Mouse (Mus musculus): ENCODE measurements around the gene Gm10842. TPM values are rescaled to one million over a fixed set of nuclear protein-coding genes. Genes with fewer than 3 reads are reported as not detected.

Gm10842 gene
- polyA plus RNA-seq, 1 experiment, result not detected

DNA sequence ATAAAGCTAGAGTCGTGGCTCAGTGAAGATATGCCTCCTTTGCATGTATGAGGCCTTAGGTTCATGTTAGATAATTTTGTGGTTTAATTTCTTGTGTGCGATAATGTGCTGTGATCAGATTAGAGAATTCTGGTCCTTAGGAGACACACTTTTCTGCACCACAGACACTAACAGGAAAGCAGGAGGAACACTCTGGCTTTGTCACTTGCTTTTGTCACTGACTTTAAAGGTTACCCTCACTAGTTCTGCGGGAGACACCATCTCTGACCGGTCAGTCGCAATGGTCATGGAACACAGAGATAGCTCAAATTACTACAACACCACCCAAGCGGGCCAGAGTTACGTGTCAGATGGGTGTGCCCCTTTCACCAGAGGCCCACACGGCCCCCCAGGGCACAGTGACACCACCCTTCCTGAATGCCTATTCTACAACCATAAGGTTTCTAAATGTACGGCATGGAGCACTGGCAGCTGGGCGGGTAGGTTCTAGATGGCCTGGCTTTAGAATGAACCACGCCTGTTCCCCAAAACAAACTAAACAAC lies 5.7 kb downstream of the Gm10842 start:
- DNase-seq, result no peak
- no peak overlapping the region for H3K4me3 ChIP-seq (replicated peaks; ENCODE audit: extremely low read depth, low read depth, low read length)
- H3K4me1 ChIP-seq (ENCODE audit: control insufficient read depth, insufficient read depth, low read length), result peaks cover 3% of the 10 kb centered on the region; the same call in 1 of the 2 replicates
- WGBS, result 66% methylated on average over 11 of the region's 11 CpGs
- TF ChIP-seq POLR2A (IDR thresholded peaks at IDR 0.05; ENCODE audit: borderline replicate concordance, extremely low read depth, low read depth, low read length), result no peak
- no peak for TF ChIP-seq CTCF (IDR thresholded peaks at IDR 0.05; ENCODE audit: insufficient read depth, low read length)

DNA sequence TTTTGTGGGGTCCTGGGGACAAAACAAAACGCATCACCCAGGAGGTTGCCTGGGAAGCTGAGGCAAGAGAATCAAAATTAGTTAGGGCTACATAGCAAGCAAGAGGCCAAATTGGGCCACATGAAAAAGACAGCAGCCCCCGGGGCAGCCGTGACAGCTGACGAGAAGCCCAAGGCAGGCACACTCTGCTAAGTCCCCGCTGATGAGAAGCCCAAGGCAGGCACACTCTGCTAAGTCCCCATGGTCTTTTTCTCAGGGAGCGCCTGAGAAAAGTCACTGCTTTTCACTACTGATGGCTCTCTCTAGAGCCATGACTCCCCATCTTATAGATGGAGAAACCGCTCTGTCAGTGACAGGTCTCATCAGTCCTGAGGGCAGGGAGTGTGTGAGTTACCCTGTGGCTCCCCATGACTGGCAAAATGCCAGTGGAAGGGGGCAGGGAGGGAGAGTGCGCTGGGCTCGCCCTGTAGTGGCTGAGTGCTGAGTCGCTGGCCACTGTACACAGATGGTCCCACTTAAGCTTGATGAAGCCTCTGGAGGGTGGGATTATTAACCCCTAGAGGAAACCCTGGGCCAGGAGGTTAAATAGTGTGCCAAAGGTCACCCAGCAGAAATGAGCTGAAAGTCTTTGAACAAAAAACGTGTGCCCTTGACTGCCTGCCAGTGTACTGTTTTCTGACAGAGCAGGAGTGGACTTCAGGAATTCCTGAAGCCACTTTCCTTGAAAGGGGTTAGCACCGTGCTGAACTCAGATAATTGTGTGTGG lies 6.6 kb downstream of the Gm10842 start:
- H3K4me3 ChIP-seq (replicated peaks; ENCODE audit: extremely low read depth, low read depth, low read length), result no peak overlapping the region
- TF ChIP-seq POLR2A (IDR thresholded peaks at IDR 0.05; ENCODE audit: borderline replicate concordance, extremely low read depth, low read depth, low read length), result no peak
- no peak for TF ChIP-seq CTCF (IDR thresholded peaks at IDR 0.05; ENCODE audit: insufficient read depth, low read length)
- 21% methylated on average over 12 of the region's 12 CpGs for WGBS
- H3K4me1 ChIP-seq (ENCODE audit: control insufficient read depth, insufficient read depth, low read length), result peaks cover 3% of the 10 kb centered on the region; the same call in 1 of the 2 replicates
- peak; percentile 45 for DNase-seq

GRCm38 (mm10) chr11:105155915-105156314 lies 9.2 kb downstream of the Gm10842 start:
- peaks cover 3% of the 10 kb centered on the region; the same call in 1 of the 2 replicates for H3K4me1 ChIP-seq (ENCODE audit: control insufficient read depth, insufficient read depth, low read length)
- no peak for DNase-seq
- no peak overlapping the region for H3K4me3 ChIP-seq (replicated peaks; ENCODE audit: extremely low read depth, low read depth, low read length)
- 27% methylated on average over 4 of the region's 4 CpGs for WGBS
- TF ChIP-seq POLR2A (IDR thresholded peaks at IDR 0.05; ENCODE audit: borderline replicate concordance, extremely low read depth, low read depth, low read length), result no peak
- no peak for TF ChIP-seq CTCF (IDR thresholded peaks at IDR 0.05; ENCODE audit: insufficient read depth, low read length)

- no peak for TF ChIP-seq CTCF (IDR thresholded peaks at IDR 0.05; ENCODE audit: insufficient read depth, low read length)
- 75% methylated on average over 19 of the region's 19 CpGs for WGBS
- peaks cover 3% of the 10 kb centered on the region; the same call in 1 of the 2 replicates for H3K4me1 ChIP-seq (ENCODE audit: control insufficient read depth, insufficient read depth, low read length)
- no peak overlapping the region for H3K4me3 ChIP-seq (replicated peaks; ENCODE audit: extremely low read depth, low read depth, low read length)
- DNase-seq, result no peak
Measured at GRCm38 (mm10) chr11:105156748-105157267, 10.1 kb downstream of the Gm10842 start.

DNA sequence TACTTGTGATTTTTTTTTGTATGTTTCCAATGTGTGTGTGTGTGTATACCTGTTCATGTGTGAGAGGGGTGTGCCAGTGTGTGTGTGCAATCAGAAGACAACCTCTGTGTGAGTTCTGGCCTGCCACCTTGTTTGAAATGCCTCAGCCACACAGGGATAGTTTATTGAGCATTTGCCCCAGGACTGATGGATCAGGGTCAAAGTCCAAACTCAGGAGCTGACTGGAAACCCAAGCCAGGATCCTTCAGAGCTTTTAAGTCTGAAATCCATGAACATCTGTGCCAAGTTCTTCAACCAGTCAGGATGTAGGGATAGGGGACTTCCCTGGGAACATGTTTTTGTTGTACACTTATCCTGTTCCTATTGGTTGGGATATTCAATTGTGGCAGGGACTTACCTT lies 11.4 kb downstream of the Gm10842 start:
- Histone ChIP-seq H3K4me3 (replicated peaks; ENCODE audit: extremely low read depth, low read depth, low read length) (no peak overlapping the region), H3K4me1 (ENCODE audit: control insufficient read depth, insufficient read depth, low read length) (peaks cover 3% of the 10 kb centered on the region; the same call in 1 of the 2 replicates)
- DNase-seq, result no peak
- TF ChIP-seq CTCF (IDR thresholded peaks at IDR 0.05; ENCODE audit: insufficient read depth, low read length), result no peak
- TF ChIP-seq POLR2A (IDR thresholded peaks at IDR 0.05; ENCODE audit: borderline replicate concordance, extremely low read depth, low read depth, low read length), result no peak

DNA sequence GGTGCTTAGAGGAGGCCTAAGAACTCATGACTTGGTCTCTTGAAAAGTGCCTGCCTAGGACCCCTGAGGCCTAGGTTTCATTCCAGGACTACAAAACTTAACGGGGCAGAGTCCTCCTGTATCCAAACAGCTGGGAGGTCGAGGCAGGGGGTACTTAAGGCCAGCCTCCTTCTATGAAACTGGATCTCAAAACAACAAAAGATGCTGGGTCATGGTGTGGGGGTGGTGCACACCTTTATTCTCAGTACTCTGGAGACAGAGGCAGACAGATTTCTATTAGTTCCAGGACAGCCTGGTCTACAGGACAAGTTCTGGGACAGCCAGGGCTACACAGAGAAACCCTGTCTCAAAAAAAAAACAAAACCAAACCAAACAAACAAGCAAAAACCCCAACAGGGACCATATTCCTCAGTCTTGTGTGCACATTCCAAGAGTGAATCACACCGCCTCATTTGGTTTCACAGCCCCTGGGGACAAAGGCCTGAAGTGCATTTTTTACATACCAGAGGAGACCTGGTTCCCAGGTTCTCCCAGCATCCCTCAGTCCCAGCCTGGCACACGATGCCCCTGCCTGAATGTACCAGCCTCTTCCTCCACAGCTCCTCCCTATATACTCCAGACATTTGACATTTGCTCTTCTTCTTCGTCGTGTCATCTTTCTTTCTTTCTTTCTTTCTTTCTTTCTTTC lies 13.1 kb downstream of the Gm10842 start:
- H3K4me3 ChIP-seq (replicated peaks; ENCODE audit: extremely low read depth, low read depth, low read length), result no peak overlapping the region
- TF ChIP-seq POLR2A (IDR thresholded peaks at IDR 0.05; ENCODE audit: borderline replicate concordance, extremely low read depth, low read depth, low read length) (no peak), CTCF (IDR thresholded peaks at IDR 0.05; ENCODE audit: insufficient read depth, low read length) (no peak)
- 54% methylated on average over 6 of the region's 6 CpGs for WGBS
- no peak for DNase-seq
- no peaks in the 10 kb centered on the region for H3K4me1 ChIP-seq (ENCODE audit: control insufficient read depth, insufficient read depth, low read length)

DNA sequence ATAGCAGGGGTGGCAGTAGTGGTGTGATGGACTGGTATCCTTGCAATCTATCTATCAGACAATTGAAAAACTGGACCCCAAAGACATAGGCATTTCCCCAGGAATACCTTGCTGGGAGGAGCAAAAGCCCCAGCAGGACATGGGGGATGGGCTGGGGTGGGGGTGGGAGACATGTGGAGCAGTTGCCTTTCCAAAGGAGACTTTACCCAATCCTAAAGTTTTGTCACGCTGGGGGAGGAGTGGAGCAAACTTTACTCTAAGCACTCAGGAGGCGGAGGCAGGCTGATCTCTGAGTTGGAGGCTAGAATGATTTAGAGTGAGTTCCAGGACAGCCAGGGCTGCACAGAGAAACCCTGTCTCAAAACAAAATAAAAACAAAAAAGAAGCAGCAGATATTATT lies 14.7 kb downstream of the Gm10842 start:
- no peaks in the 10 kb centered on the region for H3K4me1 ChIP-seq (ENCODE audit: control insufficient read depth, insufficient read depth, low read length)
- 94% methylated on average over 2 of the region's 2 CpGs for WGBS
- DNase-seq, result no peak
- H3K4me3 ChIP-seq (replicated peaks; ENCODE audit: extremely low read depth, low read depth, low read length), result no peak overlapping the region
- TF ChIP-seq CTCF (IDR thresholded peaks at IDR 0.05; ENCODE audit: insufficient read depth, low read length) (no peak), POLR2A (IDR thresholded peaks at IDR 0.05; ENCODE audit: borderline replicate concordance, extremely low read depth, low read depth, low read length) (no peak)

- DNase-seq, result no peak
- TF ChIP-seq POLR2A (IDR thresholded peaks at IDR 0.05; ENCODE audit: borderline replicate concordance, extremely low read depth, low read depth, low read length) (no peak), CTCF (IDR thresholded peaks at IDR 0.05; ENCODE audit: insufficient read depth, low read length) (no peak)
- 83% methylated on average over 69 of the region's 69 CpGs for WGBS
- no peak overlapping the region for H3K4me3 ChIP-seq (replicated peaks; ENCODE audit: extremely low read depth, low read depth, low read length)
- no peaks in the 10 kb centered on the region for H3K4me1 ChIP-seq (ENCODE audit: control insufficient read depth, insufficient read depth, low read length)
Measured at GRCm38 (mm10) chr11:105164516-105165510, 18.1 kb downstream of the Gm10842 start.

DNA sequence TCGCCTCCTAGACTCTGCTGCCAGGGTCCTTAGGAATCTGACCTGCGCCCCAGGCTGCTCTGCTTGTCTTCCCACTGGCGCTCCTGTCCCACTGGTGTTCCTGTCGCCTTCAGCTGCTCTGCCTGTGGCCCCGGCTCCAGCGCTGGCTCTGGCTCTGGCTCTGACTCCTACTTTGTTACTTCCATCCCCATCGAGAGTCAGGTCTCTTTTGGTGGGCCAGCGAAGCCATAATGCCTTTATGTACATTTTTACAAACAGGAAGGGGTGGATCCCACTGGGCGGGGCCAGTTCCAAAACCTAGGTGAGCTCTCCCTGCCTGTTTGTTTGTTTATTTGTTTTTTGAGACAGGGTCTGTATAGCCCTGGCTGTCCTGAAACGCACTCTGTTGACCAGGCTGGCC lies 20.1 kb downstream of the Gm10842 start:
- no peak for TF ChIP-seq CTCF (IDR thresholded peaks at IDR 0.05; ENCODE audit: insufficient read depth, low read length)
- TF ChIP-seq POLR2A (IDR thresholded peaks at IDR 0.05; ENCODE audit: borderline replicate concordance, extremely low read depth, low read depth, low read length), result no peak
- DNase-seq, result no peak
- no peak overlapping the region for H3K4me3 ChIP-seq (replicated peaks; ENCODE audit: extremely low read depth, low read depth, low read length)
- 93% methylated on average over 10 of the region's 10 CpGs for WGBS
- no peaks in the 10 kb centered on the region for H3K4me1 ChIP-seq (ENCODE audit: control insufficient read depth, insufficient read depth, low read length)

All from lung, adult 2 months (tissue).